ENCODE assay signal across 28 mouse cellular contexts in the genomic region with DNA sequence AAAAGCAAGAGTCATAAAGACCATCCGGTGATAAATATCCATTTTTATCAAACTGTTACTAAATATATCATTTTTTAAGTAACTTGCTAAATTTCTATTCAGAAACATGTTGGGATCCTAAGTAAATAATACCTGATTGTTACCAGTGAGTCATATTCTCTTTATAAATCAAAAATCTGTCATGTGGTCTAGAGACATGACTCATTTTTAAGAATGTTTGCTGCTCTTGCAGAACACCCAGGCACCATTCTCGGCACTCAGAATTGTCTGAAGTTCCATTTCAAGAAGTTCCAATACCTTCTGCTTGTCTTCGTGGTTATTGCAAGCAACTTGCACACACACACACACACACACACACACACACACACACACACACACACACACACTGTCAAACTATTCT.
"Had no signal": no experiment of that assay in that cellular context is flagged by ENCODE, and none has a peak within 500 bp of the region (broad histone marks: within the 10 kb centered on the region; RNA-seq: fewer than 3 reads in every experiment).

No protein-coding gene starts in this region.

- H3K4me1 ChIP-seq: heart, embryonic 10.5 days; heart, embryonic 12.5 days; hindbrain, embryonic 10.5 days; hindbrain, embryonic 12.5 days; intestine, embryonic 15.5 days; kidney, embryonic 15.5 days; limb, embryonic 13.5 days; limb, embryonic 15.5 days; liver, embryonic 12.5 days had no signal

- H3K9me3 ChIP-seq: heart, embryonic 10.5 days; heart, embryonic 12.5 days; hindbrain, embryonic 10.5 days; hindbrain, embryonic 12.5 days; intestine, embryonic 15.5 days; kidney, embryonic 15.5 days; limb, embryonic 13.5 days; limb, embryonic 15.5 days; liver, embryonic 12.5 days had no signal

- H3K4me3 ChIP-seq: gastrocnemius, adult 2 months; heart, embryonic 10.5 days; heart, embryonic 12.5 days; hindbrain, embryonic 10.5 days; hindbrain, embryonic 12.5 days; intestine, embryonic 15.5 days; kidney, embryonic 15.5 days; limb, embryonic 13.5 days; limb, embryonic 15.5 days; liver, embryonic 12.5 days had no signal

- H3K27me3 ChIP-seq: heart, embryonic 12.5 days; hindbrain, embryonic 12.5 days; intestine, embryonic 15.5 days; kidney, embryonic 15.5 days; limb, embryonic 13.5 days; limb, embryonic 15.5 days; liver, embryonic 12.5 days had no signal

- H3K36me3 ChIP-seq: heart, embryonic 10.5 days; heart, embryonic 12.5 days; hindbrain, embryonic 10.5 days; hindbrain, embryonic 12.5 days; intestine, embryonic 15.5 days; kidney, embryonic 15.5 days; limb, embryonic 13.5 days; limb, embryonic 15.5 days; liver, embryonic 12.5 days had no signal

- DNase-seq: gastrocnemius, adult 2 months; gastrocnemius, postnatal 10 days; gastrocnemius, postnatal 25 days; heart, adult 18-20 months; heart, postnatal 10 days; heart, postnatal 4 days; kidney, adult 18-20 months; kidney, adult 8-10 months; kidney, postnatal 14 days; kidney, postnatal 36 days; layer of hippocampus, adult 9-11 months; layer of hippocampus, postnatal 36 days; left cerebral cortex, postnatal 4 days had no signal

- ATAC-seq: hindbrain, embryonic 16.5 days; inflammation-experienced regulatory T-cells, adult 6 months; intestine, embryonic 15.5 days; intestine, postnatal 0 days; liver, embryonic 12.5 days had no signal

- H3K9ac ChIP-seq: heart, embryonic 12.5 days; hindbrain, embryonic 12.5 days; hindbrain, embryonic 14.5 days; intestine, embryonic 15.5 days; kidney, embryonic 15.5 days; limb, embryonic 13.5 days; limb, embryonic 15.5 days; liver, embryonic 12.5 days; liver, embryonic 14.5 days had no signal

- H3K4me2 ChIP-seq: heart, embryonic 12.5 days; hindbrain, embryonic 12.5 days; hindbrain, embryonic 14.5 days; intestine, embryonic 15.5 days; kidney, embryonic 15.5 days; limb, embryonic 13.5 days; limb, embryonic 15.5 days; liver, embryonic 12.5 days had no signal

- H3K27ac ChIP-seq: gastrocnemius, adult 2 months; heart, embryonic 10.5 days; hindbrain, embryonic 10.5 days; hindbrain, embryonic 12.5 days; hindbrain, embryonic 14.5 days; intestine, embryonic 15.5 days; kidney, embryonic 15.5 days; kidney, postnatal 0 days; limb, embryonic 13.5 days; limb, embryonic 15.5 days; liver, embryonic 12.5 days; liver, embryonic 14.5 days had no signal
